Mouse (Mus musculus) lung, embryonic 14.5 days (tissue): ENCODE data around the gene Polr2h. TPM values are rescaled to one million over a fixed set of nuclear protein-coding genes. Genes with fewer than 3 reads are reported as not detected.
A peak's percentile ranks its signal among the peaks of the same experiment; 100 is the strongest.

Experiments
- ATAC-seq: fragments of 200-750 bp; cut with Nextera tagmentation; 2 replicates; pipeline ENCODE4 v1.8.0; 2017; ENCODE audit warnings: mild to moderate bottlenecking, moderate TSS enrichment, moderate library complexity; ENCODE audit not compliant: insufficient read depth
- DNase-seq: peaks from one replicate; pipeline ENCODE4 v3.0.0-alpha.2; 2015
- H3K27ac ChIP-seq: fragments of 300-500 bp; sonication (generic); 2 replicates; pipeline ENCODE4 v1.5.1; 2014; ENCODE audit warnings: low read depth, mild to moderate bottlenecking, moderate library complexity
- H3K27me3 ChIP-seq: fragments of 300-500 bp; sonication (generic); 2 replicates; pipeline ENCODE4 v1.6.1; 2014; ENCODE audit warnings: low read length, control low read depth; ENCODE audit not compliant: insufficient read depth
- H3K36me3 ChIP-seq: fragments of 300-500 bp; sonication (generic); 2 replicates; pipeline ENCODE4 v1.6.1; 2014; ENCODE audit warnings: control low read depth; ENCODE audit not compliant: insufficient read depth
- H3K4me1 ChIP-seq: fragments of 300-500 bp; sonication (generic); 2 replicates; pipeline ENCODE4 v1.6.1; 2014; ENCODE audit warnings: antibody characterized with exemption, control low read depth; ENCODE audit not compliant: insufficient read depth
- H3K4me2 ChIP-seq: fragments of 300-500 bp; sonication (generic); 2 replicates; pipeline ENCODE4 v1.6.1; 2014; ENCODE audit warnings: mild to moderate bottlenecking
- H3K4me3 ChIP-seq: fragments of 300-500 bp; sonication (generic); 2 replicates; pipeline ENCODE4 v1.5.1; 2014; ENCODE audit warnings: low read depth, low read length
- H3K9ac ChIP-seq: fragments of 300-500 bp; sonication (generic); 2 replicates; pipeline ENCODE4 v1.6.1; 2014
- H3K9me3 ChIP-seq: fragments of 300-500 bp; sonication (generic); 2 replicates; pipeline ENCODE4 v1.6.1; 2016; ENCODE audit warnings: low read depth, low read length, control low read depth
- CTCF ChIP-seq: IDR thresholded peaks from 2 replicates; pipeline ENCODE4 v1.5.1; 2016; ENCODE audit warnings: antibody characterized with exemption, low read depth
- WGBS: fragments of 180-500 bp; shearing (Covaris S2); extraction: QIAGEN DNeasy Blood & Tissue Kit; methylation state at CpG from one replicate; pipeline ENCODE4 v1.1.7; 2014; 5-methylcytosine and 5-hydroxymethylcytosine counted together
- polyA plus RNA-seq: library from polyadenylated mRNA; unstranded; fragments of >200 nt; fragmentation: Nextera tagmentation; extraction: Ambion mirVana; gene quantifications from 2 replicates; pipeline ENCODE4 v1.2.1, GENCODE M21; 2014

Gene Polr2h
- polyA plus RNA-seq, 1 experiment from 2014 or later, result 114 TPM

DNA sequence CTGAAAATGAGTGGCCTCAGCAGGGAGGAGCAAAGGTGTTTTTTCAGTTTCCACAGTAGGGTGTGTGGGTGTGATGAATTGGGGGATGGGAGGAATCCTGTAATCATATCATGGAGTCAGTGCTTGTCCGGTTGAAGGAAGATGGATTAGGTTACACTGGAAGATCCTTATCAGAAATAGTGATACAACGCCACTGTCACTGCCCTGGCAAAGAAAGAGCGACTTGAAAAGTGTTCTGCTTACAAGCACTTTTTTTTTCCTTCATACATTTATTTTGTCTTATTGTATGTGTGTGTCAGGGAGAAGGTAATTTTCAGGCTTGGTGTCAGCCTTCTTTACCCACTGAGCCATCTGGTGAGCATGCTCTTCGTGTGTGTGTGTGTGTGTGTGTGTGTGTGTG is 5.3 kb downstream of the Polr2h start:
- no peak for TF ChIP-seq CTCF
- Histone ChIP-seq H3K27me3 (no peaks in the 10 kb centered on the region), H3K4me3 (no peak overlapping the region), H3K4me2 (no peak overlapping the region), H3K27ac (no peak overlapping the region), H3K9me3 (no peaks in the 10 kb centered on the region), H3K9ac (no peak overlapping the region), H3K4me1 (no peaks in the 10 kb centered on the region), H3K36me3 (peaks cover 29% of the 10 kb centered on the region)
- WGBS, result 39% methylated on average over 4 of the region's 4 CpGs
- no peak for ATAC-seq
- DNase-seq, result no peak

GRCm38 (mm10) chr16:20723247-20723646 is 5.8 kb downstream of the Polr2h start:
- Histone ChIP-seq H3K4me3 (no peak overlapping the region), H3K27ac (no peak overlapping the region), H3K4me2 (no peak overlapping the region), H3K36me3 (peaks cover 29% of the 10 kb centered on the region), H3K9me3 (no peaks in the 10 kb centered on the region), H3K9ac (no peak overlapping the region), H3K27me3 (no peaks in the 10 kb centered on the region), H3K4me1 (no peaks in the 10 kb centered on the region)
- 28% methylated on average over 4 of the region's 4 CpGs for WGBS
- ATAC-seq (no peak), DNase-seq (no peak)
- no peak for TF ChIP-seq CTCF

- Histone ChIP-seq H3K9me3 (no peaks in the 10 kb centered on the region), H3K4me2 (no peak overlapping the region), H3K4me3 (no peak overlapping the region), H3K27me3 (no peaks in the 10 kb centered on the region), H3K9ac (no peak overlapping the region), H3K4me1 (no peaks in the 10 kb centered on the region), H3K27ac (no peak overlapping the region), H3K36me3 (peaks cover 29% of the 10 kb centered on the region)
- ATAC-seq (peak; percentile 84; the same call in 1 of the 2 replicates), DNase-seq (peak; percentile 85)
- TF ChIP-seq CTCF, result peak; percentile 93
- 30% methylated on average over 5 of the region's 5 CpGs for WGBS
Measured at GRCm38 (mm10) chr16:20724338-20724748, 6.9 kb downstream of the Polr2h start.

- no peak overlapping the region for H3K27ac ChIP-seq
- H3K27me3 ChIP-seq, result no peaks in the 10 kb centered on the region
- H3K36me3 ChIP-seq, result peaks cover 21% of the 10 kb centered on the region
- no peak for TF ChIP-seq CTCF
- H3K4me3 ChIP-seq, result no peak overlapping the region
- no peaks in the 10 kb centered on the region for H3K4me1 ChIP-seq
- ATAC-seq (no peak), DNase-seq (no peak)
- H3K9me3 ChIP-seq, result no peaks in the 10 kb centered on the region
- no peak overlapping the region for H3K4me2 ChIP-seq
- no peak overlapping the region for H3K9ac ChIP-seq
- 74% methylated on average over 7 of the region's 7 CpGs for WGBS
Measured at GRCm38 (mm10) chr16:20725321-20725720, 7.9 kb downstream of the Polr2h start.

DNA sequence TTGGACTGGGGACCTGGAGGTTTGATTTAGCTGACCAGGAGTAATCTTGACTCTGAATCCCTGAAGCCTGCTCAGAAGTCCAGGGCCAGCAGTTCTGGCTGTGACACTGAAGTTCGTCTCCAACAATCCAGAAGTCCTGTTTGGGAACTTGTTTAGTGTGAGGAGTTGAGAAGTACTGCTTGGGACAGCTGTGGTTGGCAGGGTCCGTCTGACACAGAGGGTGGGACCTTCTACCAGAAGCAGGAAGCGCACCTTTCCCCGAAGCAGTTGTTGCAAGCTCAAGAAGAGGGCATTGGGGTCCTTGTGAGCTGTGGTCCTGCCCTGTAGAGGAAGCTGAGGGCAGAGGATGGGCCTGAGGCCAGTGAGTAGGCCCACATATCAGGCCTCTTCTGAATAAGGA is 8.3 kb downstream of the Polr2h start:
- Histone ChIP-seq H3K4me3 (no peak overlapping the region), H3K4me1 (no peaks in the 10 kb centered on the region), H3K9ac (no peak overlapping the region), H3K4me2 (no peak overlapping the region), H3K36me3 (peaks cover 17% of the 10 kb centered on the region; the same call in 1 of the 2 replicates), H3K27ac (no peak overlapping the region), H3K27me3 (no peaks in the 10 kb centered on the region), H3K9me3 (no peaks in the 10 kb centered on the region)
- ATAC-seq (no peak), DNase-seq (no peak)
- WGBS, result 76% methylated on average over 4 of the region's 4 CpGs
- no peak for TF ChIP-seq CTCF

- 56% methylated on average over 1 of the region's 1 CpGs for WGBS
- DNase-seq, result no peak
- Histone ChIP-seq H3K4me2 (no peak overlapping the region), H3K27ac (no peak overlapping the region), H3K4me1 (no peaks in the 10 kb centered on the region), H3K4me3 (no peak overlapping the region), H3K9ac (no peak overlapping the region), H3K36me3 (peaks cover 11% of the 10 kb centered on the region; the same call in 1 of the 2 replicates), H3K9me3 (no peaks in the 10 kb centered on the region), H3K27me3 (no peaks in the 10 kb centered on the region)
- TF ChIP-seq CTCF, result no peak
- no peak for ATAC-seq
Measured at GRCm38 (mm10) chr16:20726384-20726783, 8.9 kb downstream of the Polr2h start.

GRCm38 (mm10) chr16:20730293-20730711 is 12.8 kb downstream of the Polr2h start:
- 33% methylated on average over 5 of the region's 5 CpGs for WGBS
- no peak for DNase-seq
- ATAC-seq, result no peak
- no peaks in the 10 kb centered on the region for H3K9me3 ChIP-seq
- no peaks in the 10 kb centered on the region for H3K36me3 ChIP-seq
- no peaks in the 10 kb centered on the region for H3K4me1 ChIP-seq
- no peak overlapping the region for H3K4me2 ChIP-seq
- H3K27me3 ChIP-seq, result peaks cover 23% of the 10 kb centered on the region
- H3K9ac ChIP-seq, result no peak overlapping the region
- no peak overlapping the region for H3K4me3 ChIP-seq
- H3K27ac ChIP-seq, result no peak overlapping the region
- no peak for TF ChIP-seq CTCF

GRCm38 (mm10) chr16:20731688-20732087 is 14.2 kb downstream of the Polr2h start:
- Histone ChIP-seq H3K27ac (0 out of 2 replicates have a peak overlapping the region, but pooled peaks have one; percentile 61), H3K4me3 (no peak overlapping the region), H3K36me3 (no peaks in the 10 kb centered on the region), H3K4me1 (no peaks in the 10 kb centered on the region), H3K4me2 (no peak overlapping the region), H3K9ac (no peak overlapping the region), H3K27me3 (peaks cover 31% of the 10 kb centered on the region), H3K9me3 (no peaks in the 10 kb centered on the region)
- no peak for TF ChIP-seq CTCF
- no peak for DNase-seq
- 57% methylated on average over 5 of the region's 5 CpGs for WGBS
- no peak for ATAC-seq
